Mouse (Mus musculus) forebrain, embryonic 16.5 days (tissue): ENCODE results near the gene Rnase1. TPM values are rescaled to one million over a fixed set of nuclear protein-coding genes. Genes with fewer than 3 reads are reported as not detected.

Experiments used
- ATAC-seq: fragments of 200-750 bp; cut with Nextera tagmentation; 2 replicates; pipeline ENCODE4 v1.8.0; 2017; ENCODE audit warnings: mild to moderate bottlenecking, moderate library complexity
- H3K27ac ChIP-seq: fragments of 300-500 bp; sonication (generic); 2 replicates; pipeline ENCODE4 v1.5.1; 2014; ENCODE audit warnings: low read length, control low read depth
- H3K27me3 ChIP-seq: fragments of 300-500 bp; sonication (generic); replicated peaks from 2 replicates; pipeline ENCODE4 v1.6.1; 2014; ENCODE audit warnings: low read length; ENCODE audit not compliant: control insufficient read depth, insufficient read depth
- H3K36me3 ChIP-seq: fragments of 300-500 bp; sonication (generic); 2 replicates; pipeline ENCODE4 v1.6.1; 2014; ENCODE audit not compliant: control insufficient read depth, insufficient read depth
- H3K4me1 ChIP-seq: fragments of 300-500 bp; sonication (generic); replicated peaks from 2 replicates; pipeline ENCODE4 v1.6.1; 2014; ENCODE audit warnings: low read length; ENCODE audit not compliant: control insufficient read depth, insufficient read depth
- H3K4me2 ChIP-seq: fragments of 300-500 bp; sonication (generic); 2 replicates; pipeline ENCODE4 v1.6.1; 2014; ENCODE audit warnings: mild to moderate bottlenecking, low read length, control low read depth
- H3K4me3 ChIP-seq: fragments of 300-500 bp; sonication (generic); replicated peaks from 2 replicates; pipeline ENCODE4 v1.5.1; 2014; ENCODE audit warnings: mild to moderate bottlenecking, low read length, control low read depth
- H3K9ac ChIP-seq: fragments of 300-500 bp; sonication (generic); replicated peaks from 2 replicates; pipeline ENCODE4 v1.6.1; 2014; ENCODE audit warnings: low read depth, low read length, control low read depth
- H3K9me3 ChIP-seq: fragments of 300-500 bp; sonication (generic); 2 replicates; pipeline ENCODE4 v1.6.1; 2016; ENCODE audit warnings: low read length; ENCODE audit not compliant: control insufficient read depth
- WGBS: fragments of 180-500 bp; shearing (Covaris S2); extraction: QIAGEN DNeasy Blood & Tissue Kit; methylation state at CpG from one replicate; pipeline ENCODE4 v1.1.7; 2014; 5-methylcytosine and 5-hydroxymethylcytosine counted together
- polyA plus RNA-seq: library from polyadenylated mRNA; unstranded; fragments of >200 nt; fragmentation: Nextera tagmentation; extraction: Ambion mirVana; gene quantifications from 2 replicates; pipeline ENCODE4 v1.2.1, GENCODE M21; 2015

The Rnase1 gene
- polyA plus RNA-seq, 1 experiment from 2014 or later, result not detected

- H3K4me1 ChIP-seq, result no peaks in the 10 kb centered on the region
- H3K27ac ChIP-seq, result no peak overlapping the region
- ATAC-seq, result no peak
- H3K36me3 ChIP-seq, result no peaks in the 10 kb centered on the region
- WGBS, result 94% methylated on average over 1 of the region's 1 CpGs
- H3K27me3 ChIP-seq, result no peaks in the 10 kb centered on the region
- H3K4me2 ChIP-seq, result no peak overlapping the region
- H3K9ac ChIP-seq, result no peak overlapping the region
- no peak overlapping the region for H3K4me3 ChIP-seq
- no peaks in the 10 kb centered on the region for H3K9me3 ChIP-seq
Observed at GRCm38 (mm10) chr14:51157072-51157471, 10.5 kb upstream of the Rnase1 start.

GRCm38 (mm10) chr14:51156736-51157068 lies 10.1 kb upstream of the Rnase1 start:
- Histone ChIP-seq H3K4me3 (no peak overlapping the region), H3K9me3 (no peaks in the 10 kb centered on the region), H3K9ac (no peak overlapping the region), H3K4me1 (no peaks in the 10 kb centered on the region), H3K27ac (no peak overlapping the region), H3K36me3 (no peaks in the 10 kb centered on the region), H3K4me2 (no peak overlapping the region), H3K27me3 (no peaks in the 10 kb centered on the region)
- WGBS, result 80% methylated on average over 4 of the region's 4 CpGs
- ATAC-seq, result no peak

DNA sequence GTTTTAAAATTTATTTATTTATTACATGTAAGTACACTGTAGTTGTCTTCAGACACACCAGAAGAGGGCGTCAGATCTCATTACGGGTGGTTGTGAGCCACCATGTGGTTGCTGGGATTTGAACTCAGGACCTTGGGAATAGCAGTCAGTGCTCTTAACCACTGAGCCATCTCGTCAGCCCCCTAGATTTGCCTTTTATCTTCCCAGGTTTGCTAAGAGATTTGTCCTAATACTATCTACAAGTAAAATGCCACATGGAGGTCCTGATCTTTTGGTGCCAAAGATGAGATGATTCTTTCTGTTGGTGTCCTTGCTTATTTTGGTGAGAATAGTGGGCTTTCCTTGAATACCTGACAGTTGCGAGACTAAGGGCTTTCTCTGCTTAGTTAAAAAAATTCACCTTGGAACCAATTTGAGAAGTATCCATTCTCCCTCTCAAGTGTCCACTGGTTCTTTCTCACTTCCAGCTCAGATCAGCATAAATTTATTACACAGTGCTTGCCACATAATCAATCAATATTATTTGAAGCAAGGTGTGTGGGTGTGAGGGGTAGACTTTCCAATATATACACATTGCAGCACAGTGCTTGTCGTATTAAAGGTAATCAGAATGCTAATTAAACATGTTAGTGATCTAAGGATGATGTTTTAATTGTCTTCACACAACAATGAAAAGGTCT lies 9.6 kb upstream of the Rnase1 start:
- no peak overlapping the region for H3K27ac ChIP-seq
- H3K4me3 ChIP-seq, result no peak overlapping the region
- no peaks in the 10 kb centered on the region for H3K9me3 ChIP-seq
- H3K4me1 ChIP-seq, result no peaks in the 10 kb centered on the region
- no peak overlapping the region for H3K9ac ChIP-seq
- no peak for ATAC-seq
- no peak overlapping the region for H3K4me2 ChIP-seq
- H3K27me3 ChIP-seq, result no peaks in the 10 kb centered on the region
- no peaks in the 10 kb centered on the region for H3K36me3 ChIP-seq
- WGBS, result 88% methylated on average over 5 of the region's 5 CpGs

DNA sequence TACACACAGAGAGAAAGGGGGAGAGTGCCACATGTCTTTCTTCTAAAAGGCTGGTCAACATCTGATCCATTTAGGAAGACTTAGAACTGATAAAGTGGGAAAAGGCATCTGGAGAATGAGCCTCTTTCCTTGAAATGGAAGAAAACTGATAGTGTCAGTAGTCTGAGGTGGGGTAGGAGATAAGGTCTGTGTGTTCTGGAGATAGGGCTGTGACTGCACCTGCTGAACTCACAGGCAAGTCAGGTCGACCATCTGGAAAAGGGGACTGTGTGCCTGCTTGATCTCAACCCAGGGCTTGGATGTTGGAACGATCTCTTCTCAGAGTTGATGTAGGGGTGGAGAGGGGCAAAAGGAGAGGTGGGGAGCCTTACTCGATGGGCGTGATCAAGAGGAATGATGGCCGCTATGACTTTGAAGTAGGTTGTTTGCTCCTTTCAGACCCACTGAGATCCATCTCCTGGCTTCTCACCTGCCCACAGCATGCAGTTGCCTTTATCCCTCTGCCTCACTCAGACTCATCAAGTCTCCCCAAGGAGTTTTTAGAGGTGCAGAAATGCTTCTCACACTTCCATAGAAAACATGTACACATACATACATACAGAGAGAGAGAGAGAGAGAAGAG lies 5.8 kb upstream of the Rnase1 start:
- no peak overlapping the region for H3K27ac ChIP-seq
- H3K9me3 ChIP-seq, result no peaks in the 10 kb centered on the region
- H3K36me3 ChIP-seq, result no peaks in the 10 kb centered on the region
- no peak overlapping the region for H3K4me3 ChIP-seq
- H3K9ac ChIP-seq, result no peak overlapping the region
- WGBS, result 90% methylated on average over 5 of the region's 5 CpGs
- no peaks in the 10 kb centered on the region for H3K4me1 ChIP-seq
- no peak overlapping the region for H3K4me2 ChIP-seq
- no peak for ATAC-seq
- H3K27me3 ChIP-seq, result no peaks in the 10 kb centered on the region

DNA sequence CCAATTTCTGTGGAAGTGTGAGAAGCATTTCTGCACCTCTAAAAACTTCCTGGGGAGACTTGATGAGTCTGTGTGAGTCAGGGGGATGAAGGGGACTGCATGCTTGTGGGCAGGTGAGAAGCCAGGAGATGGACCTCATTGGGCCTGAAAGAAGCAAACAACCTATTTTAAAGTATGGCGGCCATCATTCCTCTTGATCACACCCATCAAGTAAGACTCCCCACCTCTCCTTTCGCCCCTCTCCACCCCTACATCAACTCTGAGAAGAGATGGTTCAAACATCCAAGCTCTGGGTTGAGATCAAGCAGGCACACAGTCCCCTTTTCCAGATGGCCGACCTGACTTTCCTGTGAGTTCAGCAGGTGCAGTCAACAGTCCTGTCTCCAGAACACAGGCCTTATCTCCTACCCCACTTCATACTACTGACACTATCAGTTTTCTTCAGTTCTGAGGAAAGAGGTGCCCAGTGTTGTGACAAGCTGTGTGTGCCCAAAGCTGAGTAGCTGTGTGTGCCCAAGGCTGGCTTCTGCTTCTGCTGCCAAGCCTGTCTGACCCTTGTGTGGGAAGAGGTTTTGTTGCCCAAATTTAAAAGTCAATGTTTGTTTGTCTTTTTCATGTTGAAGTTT lies 3.7 kb upstream of the Rnase1 start:
- Histone ChIP-seq H3K4me3 (no peak overlapping the region), H3K36me3 (no peaks in the 10 kb centered on the region), H3K4me1 (0 out of 2 replicates have a peak, but pooled peaks cover 3% of the 10 kb centered on the region), H3K4me2 (no peak overlapping the region), H3K9me3 (no peaks in the 10 kb centered on the region), H3K27ac (no peak overlapping the region), H3K9ac (no peak overlapping the region), H3K27me3 (no peaks in the 10 kb centered on the region)
- WGBS, result 84% methylated on average over 3 of the region's 3 CpGs
- no peak for ATAC-seq

DNA sequence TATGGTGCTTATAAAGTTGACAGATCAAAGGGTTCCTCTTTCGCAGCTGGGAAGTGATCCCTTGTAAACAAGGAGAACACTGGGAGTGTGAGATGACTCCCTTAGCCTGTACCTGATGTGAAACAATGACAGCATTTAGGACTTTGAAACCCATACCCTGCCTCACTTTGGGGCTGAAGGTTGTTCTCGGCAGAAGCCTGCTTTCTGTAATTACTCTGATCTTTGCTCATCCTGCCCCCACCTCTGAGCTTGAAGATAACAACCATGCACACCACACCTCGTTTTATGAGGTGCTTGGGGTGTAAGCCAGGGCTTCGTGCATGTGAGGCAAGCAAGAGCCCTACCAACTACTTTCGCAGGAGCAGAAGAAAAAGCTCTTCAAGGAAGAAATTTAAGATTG lies 2.6 kb upstream of the Rnase1 start:
- WGBS, result 75% methylated on average over 5 of the region's 5 CpGs
- ATAC-seq, result no peak
- no peak overlapping the region for H3K9ac ChIP-seq

GRCm38 (mm10) chr14:51148006-51148405 lies 1.4 kb upstream of the Rnase1 start:
- Histone ChIP-seq H3K9ac (no peak overlapping the region), H3K4me3 (no peak overlapping the region), H3K27ac (no peak overlapping the region), H3K4me1 (0 out of 2 replicates have a peak, but pooled peaks cover 3% of the 10 kb centered on the region), H3K9me3 (no peaks in the 10 kb centered on the region), H3K27me3 (no peaks in the 10 kb centered on the region), H3K4me2 (no peak overlapping the region), H3K36me3 (no peaks in the 10 kb centered on the region)
- no peak for ATAC-seq
- 87% methylated on average over 3 of the region's 3 CpGs for WGBS

More for the DNA sequence above, 2.6 kb upstream of the Rnase1 start:
- no peaks in the 10 kb centered on the region for H3K27me3 ChIP-seq
- no peak overlapping the region for H3K4me3 ChIP-seq
- no peak overlapping the region for H3K27ac ChIP-seq
- no peaks in the 10 kb centered on the region for H3K9me3 ChIP-seq
- 0 out of 2 replicates have a peak, but pooled peaks cover 3% of the 10 kb centered on the region for H3K4me1 ChIP-seq
- H3K4me2 ChIP-seq, result no peak overlapping the region
- H3K36me3 ChIP-seq, result no peaks in the 10 kb centered on the region

GRCm38 (mm10) chr14:51145521-51145920 lies 1.1 kb downstream of the Rnase1 start:
- Histone ChIP-seq H3K36me3 (no peaks in the 10 kb centered on the region), H3K27ac (no peak overlapping the region), H3K9ac (no peak overlapping the region), H3K4me3 (no peak overlapping the region), H3K9me3 (no peaks in the 10 kb centered on the region), H3K4me2 (no peak overlapping the region), H3K4me1 (0 out of 2 replicates have a peak, but pooled peaks cover 3% of the 10 kb centered on the region), H3K27me3 (no peaks in the 10 kb centered on the region)
- ATAC-seq, result no peak
- WGBS, result 80% methylated on average over 6 of the region's 6 CpGs

GRCm38 (mm10) chr14:51144451-51144850 lies 2.1 kb downstream of the Rnase1 start:
- WGBS, result 95% methylated on average over 4 of the region's 4 CpGs
- no peak for ATAC-seq
- no peak overlapping the region for H3K9ac ChIP-seq
- no peaks in the 10 kb centered on the region for H3K9me3 ChIP-seq
- no peaks in the 10 kb centered on the region for H3K27me3 ChIP-seq
- H3K36me3 ChIP-seq, result no peaks in the 10 kb centered on the region
- no peak overlapping the region for H3K4me3 ChIP-seq
- H3K27ac ChIP-seq, result no peak overlapping the region
- no peak overlapping the region for H3K4me2 ChIP-seq
- H3K4me1 ChIP-seq, result 0 out of 2 replicates have a peak, but pooled peaks cover 3% of the 10 kb centered on the region
